Mouse (Mus musculus) heart, embryonic 16.5 days (tissue): ENCODE measurements around the gene Ubqln4. TPM values are rescaled to one million over a fixed set of nuclear protein-coding genes. Genes with fewer than 3 reads are reported as not detected.

Source experiments
- microRNA counts: library from miRNA; unstranded; fragments of <30 nt; microRNA quantifications from one replicate; lab custom pipeline; 2016
- microRNA-seq: library from miRNA; unstranded; fragments of <30 nt; microRNA quantifications from one replicate; pipeline ENCODE4, GENCODE M21; 2017
- polyA plus RNA-seq: library from polyadenylated mRNA; unstranded; fragments of >200 nt; fragmentation: Nextera tagmentation; extraction: Ambion mirVana; gene quantifications from 2 replicates; pipeline ENCODE4 v1.2.1, GENCODE M21; 2015

Ubqln4 gene
- polyA plus RNA-seq, 1 experiment from 2014 or later, result 28.8 TPM

MicroRNAs encoded within 50 kb of the gene (microRNA counts, 519-probe panel; counts per million panel counts)
- not detected for microRNA mmu-miR-1905 (lab: Ali Mortazavi, UCI)

Small RNAs within 50 kb of the gene (microRNA-seq; reads per million reads assigned to microRNA genes)
- gene Mir1905, result not detected

Other genes with a start within 250 kb of the Ubqln4 start
- 142 and 149 TPM in 2 replicates for gene Glmp, start 228.7 kb upstream of the Ubqln4 start, polyA plus RNA-seq
- 1.7 and 2.6 TPM in 2 replicates for gene Tmem79, start 217.6 kb upstream of the Ubqln4 start, polyA plus RNA-seq
- gene Smg5, start 217.5 kb upstream of the Ubqln4 start, polyA plus RNA-seq, result 50.1 and 51.0 TPM in 2 replicates
- gene Paqr6, start 189.2 kb upstream of the Ubqln4 start, polyA plus RNA-seq, result 3.2 and 4.2 TPM in 2 replicates
- gene Bglap3, start 181.0 kb upstream of the Ubqln4 start, polyA plus RNA-seq, result 0.21 TPM in 1 of 2 replicates, not detected in the other
- gene Bglap2, start 175.1 kb upstream of the Ubqln4 start, polyA plus RNA-seq, result not detected in 2 replicates
- gene Bglap, start 169.3 kb upstream of the Ubqln4 start, polyA plus RNA-seq, result not detected in 2 replicates
- gene Pmf1, start 143.4 kb upstream of the Ubqln4 start, polyA plus RNA-seq, result 98.2 and 98.4 TPM in 2 replicates
- gene Slc25a44, start 128.6 kb upstream of the Ubqln4 start, polyA plus RNA-seq, result 13.3 and 13.7 TPM in 2 replicates
- 3.0 and 3.7 TPM in 2 replicates for gene Sema4a, start 92.6 kb upstream of the Ubqln4 start, polyA plus RNA-seq
- 127 and 129 TPM in 2 replicates for gene Lmna, start 43.8 kb upstream of the Ubqln4 start, polyA plus RNA-seq
- 5.3 and 5.7 TPM in 2 replicates for gene Mex3a, start 21.4 kb upstream of the Ubqln4 start, polyA plus RNA-seq
- 2.2 and 5.2 TPM in 2 replicates for gene Rab25, start 5.5 kb upstream of the Ubqln4 start, polyA plus RNA-seq
- gene Lamtor2, start 684 bp upstream of the Ubqln4 start, polyA plus RNA-seq, result 136 and 139 TPM in 2 replicates
- 136 and 161 TPM in 2 replicates for gene Ssr2, start 22.1 kb downstream of the Ubqln4 start, polyA plus RNA-seq
- 76.7 and 85.5 TPM in 2 replicates for gene Arhgef2, start 52.2 kb downstream of the Ubqln4 start, polyA plus RNA-seq
- not detected in 2 replicates for gene Rxfp4, start 99.4 kb downstream of the Ubqln4 start, polyA plus RNA-seq
- 67.4 and 68.6 TPM in 2 replicates for gene Khdc4, start 132.0 kb downstream of the Ubqln4 start, polyA plus RNA-seq
- gene Rit1, start 163.1 kb downstream of the Ubqln4 start, polyA plus RNA-seq, result 59.0 and 59.4 TPM in 2 replicates
- 8.1 and 8.2 TPM in 2 replicates for gene Syt11, start 221.4 kb downstream of the Ubqln4 start, polyA plus RNA-seq